Mouse (Mus musculus) erythroblast, embryonic 14.5 days (primary cell): ENCODE results near the gene Osm.

Experiments used
- GATA1 ChIP-seq: IDR thresholded peaks from 2 replicates; pipeline ENCODE4 v1.6.1; 2012; ENCODE audit warnings: low read length, inconsistent platforms, mixed read lengths
- TAL1 ChIP-seq: IDR thresholded peaks from 3 replicates; pipeline ENCODE4 v1.6.1; 2012; ENCODE audit warnings: low read length, inconsistent platforms, mixed read lengths

- TF ChIP-seq TAL1 (no peak), GATA1 (no peak)
Observed at GRCm38 (mm10) chr11:4195597-4196031, 40.6 kb upstream of the Osm start.
